Mouse (Mus musculus): ENCODE results near the gene Slc9a9.

Slc9a9 gene

GRCm38 (mm10) chr9:95158916-95159315 lies 489.2 kb downstream of the Slc9a9 start:
- no peak for DNase-seq (ENCODE audit: low read depth)

- DNase-seq (ENCODE audit: low read depth): no peak
Observed at GRCm38 (mm10) chr9:95160575-95161300, 491.0 kb downstream of the Slc9a9 start.

DNA sequence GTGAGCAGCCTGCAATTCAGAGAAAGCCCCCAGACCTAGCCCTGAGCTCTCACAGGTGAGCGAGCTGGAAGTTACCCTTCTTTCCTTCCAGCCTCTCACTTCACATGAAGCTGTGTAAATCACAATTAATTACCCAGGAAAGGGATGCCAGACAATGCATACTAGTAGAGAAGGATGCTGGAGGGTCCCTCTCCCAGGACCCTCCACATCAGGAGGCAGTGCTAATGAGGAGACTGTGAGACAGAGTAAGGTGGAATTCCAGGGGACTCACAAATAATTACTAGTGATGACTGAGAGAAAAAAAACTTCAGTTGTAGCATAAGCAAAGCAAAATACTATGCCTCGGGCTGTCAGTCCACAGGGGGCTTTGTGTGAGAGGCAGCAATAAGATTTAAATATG lies 492.0 kb downstream of the Slc9a9 start:
- DNase-seq (ENCODE audit: low read depth): no peak

DNA sequence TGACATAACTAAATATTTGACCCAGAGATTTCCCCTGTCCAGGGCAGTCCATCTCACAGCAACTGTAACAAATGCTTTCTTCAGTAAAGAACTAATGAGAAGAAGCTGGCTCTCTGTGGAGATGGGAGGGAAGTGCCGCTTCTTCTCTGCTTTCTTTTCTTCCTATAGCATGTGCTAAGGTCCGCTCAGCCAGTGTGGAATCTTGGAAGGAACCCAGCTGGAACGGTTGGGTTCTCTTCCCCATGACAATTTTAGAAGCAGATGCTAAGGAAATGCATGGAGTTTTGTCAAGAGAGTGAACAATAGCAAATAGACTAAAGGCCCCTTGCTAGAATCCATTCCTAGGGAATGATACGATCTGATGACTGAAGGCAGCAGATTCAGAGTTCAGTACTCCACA lies 496.5 kb downstream of the Slc9a9 start:
- DNase-seq (ENCODE audit: low read depth): no peak

- DNase-seq (ENCODE audit: low read depth): no peak
Observed at GRCm38 (mm10) chr9:95167806-95168205, 498.1 kb downstream of the Slc9a9 start.

DNA sequence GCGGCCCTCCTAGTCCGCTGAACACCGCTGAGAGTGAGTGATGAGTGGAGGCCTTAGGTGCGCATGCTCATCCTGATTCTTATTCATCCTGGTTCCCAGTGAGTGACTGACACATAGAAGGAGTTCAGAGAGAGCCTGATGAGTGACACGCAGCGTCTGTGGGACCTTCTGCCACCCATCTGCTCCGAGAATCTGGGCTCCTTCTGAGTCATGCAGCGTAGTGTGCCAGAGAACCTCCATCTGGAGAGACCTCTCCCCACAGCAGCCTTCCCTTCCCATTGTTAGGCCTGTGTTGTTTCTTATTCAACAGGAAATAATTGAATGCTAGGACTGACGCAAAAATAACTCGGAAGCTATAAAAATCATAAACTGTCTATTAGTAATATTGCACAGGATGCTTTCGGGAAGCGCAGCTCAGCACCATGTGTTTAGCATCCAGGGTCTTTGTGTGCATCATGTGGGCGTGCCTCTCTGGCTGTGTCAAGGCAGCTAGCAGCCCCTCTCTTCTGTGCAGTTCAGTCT lies 498.8 kb downstream of the Slc9a9 start:
- DNase-seq (ENCODE audit: low read depth): no peak

DNA sequence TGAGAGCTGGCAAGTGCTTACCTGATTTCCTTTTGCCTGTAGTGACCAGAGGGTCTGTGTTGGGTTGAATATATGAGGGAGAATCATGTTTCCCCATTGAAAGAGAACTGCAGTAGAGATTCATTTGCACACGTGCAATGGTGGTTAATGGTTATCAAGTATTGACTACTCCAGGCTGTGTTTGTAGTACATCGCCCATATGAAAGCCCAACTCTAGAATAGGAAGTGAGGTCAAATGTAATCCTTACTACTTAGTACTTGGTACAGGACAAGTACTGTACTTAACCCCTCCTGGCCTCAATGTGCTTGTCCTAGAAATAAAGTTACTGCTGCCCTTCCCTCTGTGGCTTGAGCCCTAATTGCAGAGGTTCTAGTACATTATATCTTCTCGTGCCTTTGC lies 508.5 kb downstream of the Slc9a9 start:
- no peak for DNase-seq (ENCODE audit: low read depth)

GRCm38 (mm10) chr9:95180005-95180404 lies 510.3 kb downstream of the Slc9a9 start:
- DNase-seq (ENCODE audit: low read depth): no peak

GRCm38 (mm10) chr9:95180569-95180968 lies 510.9 kb downstream of the Slc9a9 start:
- DNase-seq (ENCODE audit: low read depth): no peak

GRCm38 (mm10) chr9:95181241-95182043 lies 511.7 kb downstream of the Slc9a9 start:
- DNase-seq (ENCODE audit: low read depth): no peak

DNA sequence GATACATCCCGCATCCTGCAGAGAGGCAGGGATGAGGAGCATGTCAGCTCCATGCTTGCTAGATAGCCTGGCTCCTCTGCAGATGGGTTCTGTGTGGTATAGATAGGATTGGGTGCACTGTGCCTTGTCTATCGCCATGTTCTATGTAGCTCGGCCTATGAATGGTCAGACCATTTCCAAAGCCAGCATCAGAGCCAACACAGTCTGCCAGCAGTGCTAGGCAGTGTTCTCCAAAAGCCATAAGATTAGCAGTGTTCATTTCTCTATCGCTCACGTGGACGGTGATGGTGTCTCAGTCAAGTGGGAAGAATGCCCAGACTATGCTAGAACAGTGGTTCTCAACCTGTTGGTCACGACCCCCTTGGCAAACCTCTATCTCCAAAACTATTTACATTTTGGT lies 512.6 kb downstream of the Slc9a9 start:
- no peak for DNase-seq (ENCODE audit: low read depth)

DNA sequence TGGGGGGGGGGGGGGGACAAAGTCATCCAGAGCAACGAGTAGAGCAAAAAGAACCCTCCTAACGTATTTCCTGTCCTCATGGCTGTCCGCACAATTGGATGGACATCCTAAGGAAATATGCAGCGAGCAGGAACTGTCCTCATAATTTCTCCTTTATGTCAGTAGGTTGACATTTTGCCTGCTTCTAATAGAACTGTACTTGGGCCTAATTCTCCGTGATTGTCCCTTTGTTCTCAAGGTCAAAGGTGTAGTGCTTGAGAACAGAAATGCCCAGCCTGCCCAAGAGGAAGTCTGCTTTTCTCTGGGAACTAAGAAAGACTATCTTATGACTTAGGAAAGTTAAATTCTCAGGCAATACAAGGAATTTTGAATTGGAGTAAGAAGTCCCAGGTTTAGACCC lies 514.7 kb downstream of the Slc9a9 start:
- DNase-seq (ENCODE audit: low read depth): no peak

DNA sequence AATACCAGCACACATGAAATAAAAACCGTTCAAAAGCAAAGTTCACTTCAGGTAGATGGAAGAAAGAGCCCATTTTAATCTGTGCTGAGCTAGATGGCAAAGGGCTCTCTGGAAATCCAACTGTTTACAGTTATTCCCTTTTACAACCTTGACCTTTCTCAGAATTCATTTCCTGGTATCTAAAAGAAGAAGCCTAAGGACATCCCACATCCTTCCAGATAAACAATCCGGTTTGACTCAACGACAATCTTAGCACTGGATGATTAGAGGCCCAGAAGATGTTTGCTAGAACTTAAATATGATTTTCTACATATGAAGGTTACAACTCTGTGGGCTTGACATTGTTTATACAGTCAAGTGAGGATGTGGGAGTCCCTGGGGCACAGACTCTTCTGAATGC lies 516.1 kb downstream of the Slc9a9 start:
- no peak for DNase-seq (ENCODE audit: low read depth)

DNA sequence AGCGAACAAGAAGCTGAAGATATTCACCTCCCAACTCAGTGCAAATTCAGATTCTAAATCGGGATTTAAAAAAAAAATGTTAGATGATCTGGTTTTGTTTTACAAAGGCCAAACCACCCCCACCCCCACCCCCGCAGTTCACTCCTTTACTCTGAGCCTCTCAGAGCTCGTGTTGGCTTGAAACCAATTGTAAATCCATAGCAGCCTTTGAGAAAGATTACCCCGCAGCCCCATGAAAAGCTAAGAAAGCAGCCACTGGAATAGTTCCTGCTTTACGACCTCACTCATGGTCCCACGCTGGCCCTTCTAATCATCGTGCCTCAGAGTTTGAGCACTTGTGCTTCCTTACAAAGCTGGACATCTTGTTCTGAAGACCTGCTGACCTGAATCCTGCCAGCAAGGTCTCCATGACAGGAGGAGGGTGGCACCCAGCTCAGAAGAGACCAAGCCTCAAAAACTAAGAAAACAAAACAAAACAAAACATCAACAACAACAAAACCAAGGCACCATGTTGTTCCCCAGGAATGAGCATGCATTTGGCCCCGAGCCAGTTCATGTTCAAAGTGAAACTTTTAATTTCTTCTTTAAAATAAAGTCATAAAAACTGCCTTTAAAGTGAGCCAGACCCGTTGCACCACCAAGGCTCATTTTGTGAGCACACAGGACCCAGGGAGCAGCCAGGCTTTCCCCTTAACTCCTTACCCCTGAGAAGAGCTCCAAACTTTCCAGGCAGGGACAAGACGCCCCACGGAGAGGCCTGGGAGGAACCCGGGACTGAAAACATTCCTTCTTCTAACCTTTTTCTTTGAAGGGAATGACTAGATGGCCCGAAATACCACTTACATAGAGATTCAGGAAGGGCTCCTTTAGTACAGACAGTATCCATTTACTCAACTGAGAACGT lies 516.9 kb downstream of the Slc9a9 start:
- no peak for DNase-seq (ENCODE audit: low read depth)

DNA sequence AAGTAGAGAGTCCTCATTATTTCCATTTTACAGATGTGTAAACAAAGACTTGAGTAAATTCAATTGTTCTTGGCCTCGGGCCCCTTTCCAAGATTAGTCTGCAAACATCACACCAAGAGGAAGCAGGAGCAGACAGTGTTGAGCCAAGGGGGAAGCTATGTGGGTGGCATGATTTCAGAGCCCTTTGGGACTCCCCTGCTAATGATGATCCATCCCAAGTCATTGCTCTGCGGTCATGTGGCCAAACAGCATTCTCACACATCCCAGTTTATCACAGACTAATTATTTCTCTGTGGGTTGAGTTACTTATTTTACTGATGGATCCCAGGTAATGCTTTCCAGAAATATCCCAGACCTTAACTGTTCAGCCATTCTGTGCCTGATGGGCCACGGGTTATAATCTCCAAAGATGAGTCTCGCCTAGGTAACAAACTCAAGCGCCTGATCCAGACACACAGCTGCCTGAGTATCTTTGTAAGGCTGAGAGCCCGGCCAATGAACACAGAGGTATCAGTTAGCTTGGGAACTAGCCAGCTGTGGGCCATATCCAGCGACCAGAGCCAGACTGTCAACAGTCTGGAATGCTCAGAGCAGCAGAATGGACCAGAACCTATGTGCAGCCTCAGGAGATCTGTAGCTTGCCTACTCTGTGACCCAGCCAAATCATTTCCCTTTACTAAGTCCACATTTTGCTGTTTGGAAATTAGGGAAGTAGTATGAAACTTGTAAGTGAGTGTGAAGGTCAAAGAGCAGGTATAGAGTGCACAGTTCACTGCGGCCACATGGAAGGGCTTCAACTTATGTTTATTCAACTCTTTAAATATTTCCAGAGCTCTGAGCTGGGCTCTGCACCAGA lies 518.9 kb downstream of the Slc9a9 start:
- DNase-seq (ENCODE audit: low read depth): no peak

DNA sequence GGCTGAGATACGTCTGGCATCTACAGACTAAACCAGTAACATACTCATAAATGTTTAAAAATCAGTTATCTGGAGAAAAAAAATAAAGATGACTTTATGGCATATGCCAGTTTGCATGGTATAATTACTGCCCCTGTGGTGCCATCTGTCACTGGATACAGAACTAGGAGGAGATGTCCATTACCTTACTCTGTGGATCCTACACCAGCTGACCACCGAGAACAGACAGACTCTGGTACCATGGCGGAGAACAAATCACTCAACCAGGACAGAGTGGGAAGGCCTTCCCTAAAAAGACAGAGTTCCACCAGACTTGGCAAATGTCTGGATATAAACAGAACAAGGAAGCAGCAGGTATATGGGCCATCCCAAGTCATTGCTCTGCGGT lies 519.5 kb downstream of the Slc9a9 start:
- no peak for DNase-seq (ENCODE audit: low read depth)

GRCm38 (mm10) chr9:95191442-95191841 lies 521.7 kb downstream of the Slc9a9 start:
- DNase-seq (ENCODE audit: low read depth): no peak

- DNase-seq (ENCODE audit: low read depth): no peak
Observed at GRCm38 (mm10) chr9:95192901-95193532, 523.3 kb downstream of the Slc9a9 start.

GRCm38 (mm10) chr9:95193672-95194071 lies 524.0 kb downstream of the Slc9a9 start:
- no peak for DNase-seq (ENCODE audit: low read depth)

- DNase-seq (ENCODE audit: low read depth): no peak
Observed at GRCm38 (mm10) chr9:95194158-95194557, 524.4 kb downstream of the Slc9a9 start.

DNA sequence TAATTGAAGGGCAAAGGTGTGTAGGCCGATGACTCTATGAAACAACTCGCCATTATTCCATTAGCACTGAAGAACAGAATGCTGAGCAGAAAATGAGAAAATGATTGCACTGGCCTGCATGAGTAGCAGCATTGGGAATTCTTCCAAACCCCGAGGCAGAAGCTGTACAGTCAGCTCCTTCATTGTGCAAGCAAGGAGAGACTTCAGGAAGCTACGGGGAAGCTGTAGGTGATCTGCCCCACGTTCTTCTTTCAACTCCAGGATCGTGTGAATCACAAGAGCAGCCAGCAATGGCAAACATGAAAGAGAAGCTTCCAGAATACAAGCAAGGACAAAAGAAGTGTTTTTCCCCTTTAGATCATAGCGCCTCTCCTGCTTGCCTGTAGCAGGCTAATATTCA lies 538.0 kb downstream of the Slc9a9 start:
- DNase-seq (ENCODE audit: low read depth): no peak

Measured in c-Kit-positive CD71-positive TER-119-negative erythroid progenitor cells, embryonic 14.5 days (primary cell).